Mouse (Mus musculus): Measurements from ENCODE around the gene Aqp11.

The Aqp11 gene

GRCm38 (mm10) chr7:97747787-97748497 lies 9.9 kb upstream of the Aqp11 start:
- peak; percentile 86 for DNase-seq (ENCODE audit: inconsistent ontology term)

DNA sequence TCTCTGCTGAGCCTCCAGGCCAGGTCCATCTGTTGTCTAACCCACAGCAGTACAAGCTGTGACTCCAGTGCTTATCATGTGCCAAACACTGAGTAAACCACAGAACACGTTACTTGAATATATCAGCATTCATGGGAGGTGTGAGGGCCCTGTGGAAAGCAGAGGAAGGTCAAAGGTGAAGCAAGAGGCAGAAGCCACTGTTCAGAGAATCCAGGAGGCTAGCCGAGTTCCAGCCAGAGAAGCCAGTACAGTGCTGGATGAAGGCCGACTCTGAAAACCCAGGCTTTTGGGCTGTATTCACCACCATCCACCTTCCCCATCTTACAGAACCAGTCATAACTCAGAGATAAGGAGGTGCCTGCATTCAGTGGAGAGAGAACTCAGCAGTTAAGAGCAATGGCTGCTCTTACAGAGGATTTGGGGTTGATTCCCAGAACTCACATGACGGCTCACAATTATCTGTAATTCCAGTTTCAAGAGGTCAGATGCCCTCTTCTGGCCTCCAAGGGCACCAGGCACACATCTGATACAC lies 9.2 kb upstream of the Aqp11 start:
- DNase-seq (ENCODE audit: inconsistent ontology term): no peak

GRCm38 (mm10) chr7:97745299-97745698 lies 7.2 kb upstream of the Aqp11 start:
- peak; percentile 33 for DNase-seq (ENCODE audit: inconsistent ontology term)

DNA sequence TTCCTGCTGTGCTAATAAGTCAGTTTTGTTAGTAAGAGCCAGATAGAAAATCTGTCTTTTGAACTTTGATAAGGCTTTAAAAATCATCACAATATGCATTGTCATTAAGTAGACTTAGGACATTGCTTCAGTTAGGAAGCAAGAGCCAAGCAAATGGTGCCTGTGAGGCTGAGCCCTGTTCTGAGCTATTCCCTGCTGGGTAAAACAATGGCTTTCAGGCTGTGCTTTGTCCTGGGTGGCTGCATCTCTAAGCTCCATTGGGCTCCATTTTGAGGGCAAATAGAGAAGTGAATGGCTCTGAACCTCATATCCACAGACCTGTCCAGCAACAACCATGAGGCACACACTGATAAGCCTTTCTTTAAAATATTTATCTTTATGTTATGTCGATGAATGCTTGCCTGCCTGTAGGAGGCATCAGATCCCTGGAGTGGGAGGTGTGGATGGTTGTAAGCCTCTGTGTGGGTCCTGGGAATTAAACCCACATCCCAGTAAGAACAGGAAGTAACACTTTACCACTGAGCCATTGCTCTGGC lies 3.7 kb upstream of the Aqp11 start:
- DNase-seq (ENCODE audit: inconsistent ontology term): no peak

- no peak for DNase-seq (ENCODE audit: inconsistent ontology term)
Measured at GRCm38 (mm10) chr7:97740948-97741347, 2.9 kb upstream of the Aqp11 start.

DNA sequence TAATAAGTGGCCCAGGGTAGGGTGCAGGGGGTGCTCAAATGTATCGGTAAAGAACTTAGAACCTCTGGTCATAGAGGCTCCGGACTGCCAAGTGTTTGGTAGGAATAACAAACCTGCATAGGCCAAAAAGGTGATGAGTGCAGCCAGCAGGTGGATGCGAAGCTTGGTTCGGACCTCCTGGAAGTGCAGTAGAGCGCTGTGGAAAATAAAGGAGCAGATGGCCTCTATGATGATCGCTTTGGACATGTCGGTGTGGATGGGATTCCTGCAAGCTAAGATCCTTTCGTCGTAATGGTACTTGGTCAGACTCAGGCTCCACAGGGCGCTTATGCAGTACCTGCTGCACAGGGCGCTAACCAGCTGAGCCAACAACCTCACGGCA lies 842 bp downstream of the Aqp11 start:
- no peak for DNase-seq (ENCODE audit: inconsistent ontology term)

- DNase-seq (ENCODE audit: inconsistent ontology term): no peak
Measured at GRCm38 (mm10) chr7:97735886-97736420, 2.1 kb downstream of the Aqp11 start.

DNA sequence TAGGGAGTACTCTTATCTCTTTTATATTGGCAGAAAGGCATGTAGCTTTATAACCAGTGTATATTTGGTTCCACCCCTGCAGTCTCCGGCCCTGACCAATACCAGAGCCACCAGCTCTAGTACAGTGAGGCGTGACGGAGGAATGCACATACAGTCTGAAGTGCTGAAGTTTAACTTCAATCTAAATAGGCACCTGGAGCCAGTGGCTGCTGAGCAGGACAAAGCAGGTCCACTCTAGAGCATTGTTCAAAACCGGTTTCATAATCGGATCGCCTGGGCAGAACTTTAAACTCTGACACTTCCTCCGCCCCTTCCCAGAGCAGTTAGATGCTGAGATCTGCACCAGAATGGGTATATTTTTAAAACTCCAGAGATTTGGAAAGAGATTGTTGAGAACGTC lies 3.1 kb downstream of the Aqp11 start:
- DNase-seq (ENCODE audit: inconsistent ontology term): no peak

DNA sequence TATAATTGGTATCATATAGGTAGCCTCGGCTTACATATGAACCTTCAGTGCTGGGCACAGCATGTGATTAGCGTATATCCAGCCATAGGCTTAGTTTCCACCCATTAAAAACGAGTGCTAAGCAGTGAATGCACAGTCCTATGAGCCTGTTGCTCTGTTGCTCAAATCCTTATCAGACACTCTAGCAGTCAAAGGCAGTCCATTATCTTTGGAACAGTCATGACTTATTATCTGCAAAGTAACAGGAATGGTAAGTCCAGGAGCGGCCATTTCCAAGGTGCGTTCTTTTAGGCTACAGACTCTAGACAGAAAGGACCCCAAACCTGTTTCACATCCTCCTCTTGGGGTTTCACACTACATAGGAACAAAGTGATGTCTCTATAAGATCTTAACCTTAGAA lies 4.5 kb downstream of the Aqp11 start:
- DNase-seq (ENCODE audit: inconsistent ontology term): no peak

GRCm38 (mm10) chr7:97730427-97730826 lies 7.7 kb downstream of the Aqp11 start:
- no peak for DNase-seq (ENCODE audit: inconsistent ontology term)

DNA sequence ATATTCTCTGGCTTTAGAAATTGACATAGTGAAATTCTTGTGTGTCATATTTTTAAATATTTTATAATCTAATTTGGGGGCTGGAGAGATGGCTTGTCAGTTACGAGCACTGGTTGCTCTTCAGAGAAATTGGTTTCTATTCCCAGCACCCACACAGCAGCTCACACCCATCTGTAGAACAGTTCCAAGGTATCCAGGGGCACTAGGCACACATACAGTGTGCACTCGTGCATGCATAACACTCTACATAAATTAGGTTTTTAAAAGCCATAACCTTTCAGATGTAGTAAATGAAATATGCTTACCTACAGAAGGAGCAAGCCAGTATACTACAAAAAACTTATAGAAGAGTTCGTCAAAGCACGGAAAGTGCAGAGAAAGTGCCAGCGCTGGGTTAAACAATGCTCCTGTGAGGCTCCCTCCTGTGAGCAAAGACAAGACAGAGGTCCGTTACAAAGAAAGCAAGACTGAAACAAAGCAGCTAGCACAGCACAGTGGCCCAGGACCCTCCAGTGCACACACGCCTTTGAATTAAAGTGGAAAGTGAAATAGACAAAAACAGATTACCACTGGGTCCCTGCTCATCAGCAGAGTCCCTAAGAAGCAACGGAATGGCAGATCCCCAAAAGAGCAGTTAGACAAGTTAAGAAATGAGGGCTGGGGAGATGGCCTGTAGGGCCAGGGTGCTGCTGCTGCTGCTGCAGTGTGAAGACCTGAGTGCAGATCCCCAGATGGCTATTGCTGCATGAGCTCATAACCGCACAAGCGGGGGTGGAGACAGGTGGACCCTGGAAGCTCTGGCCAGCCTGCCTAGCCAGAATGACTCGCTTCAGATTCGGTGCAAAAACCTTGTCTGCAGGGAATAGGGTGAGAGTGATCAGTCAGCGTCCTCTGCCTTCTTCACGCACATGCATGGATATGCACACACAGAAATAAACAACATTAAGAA lies 9.1 kb downstream of the Aqp11 start:
- no peak for DNase-seq (ENCODE audit: inconsistent ontology term)

GRCm38 (mm10) chr7:97726778-97727177 lies 11.3 kb downstream of the Aqp11 start:
- no peak for DNase-seq (ENCODE audit: inconsistent ontology term)

DNA sequence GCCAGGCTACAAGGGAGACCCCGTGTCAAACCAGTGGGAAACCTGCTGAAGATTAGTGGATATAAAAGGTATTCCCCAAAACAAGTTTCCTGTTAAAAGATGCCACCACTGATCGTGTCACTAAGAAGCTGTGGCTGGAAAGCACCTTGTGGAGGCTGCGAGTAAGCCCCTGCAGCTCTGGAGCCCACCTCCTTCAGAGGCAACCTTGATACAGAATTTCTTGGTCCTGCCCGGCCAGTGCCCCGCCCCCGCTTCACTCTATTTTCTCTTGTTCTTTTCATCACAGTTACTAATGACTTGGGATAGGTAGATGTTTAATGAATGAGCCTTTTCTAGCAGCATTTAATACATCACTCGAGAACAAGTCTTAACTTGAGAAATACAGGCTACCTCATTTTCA lies 12.0 kb downstream of the Aqp11 start:
- no peak for DNase-seq (ENCODE audit: inconsistent ontology term)

GRCm38 (mm10) chr7:97725401-97725800 lies 12.7 kb downstream of the Aqp11 start:
- DNase-seq (ENCODE audit: inconsistent ontology term): no peak

DNA sequence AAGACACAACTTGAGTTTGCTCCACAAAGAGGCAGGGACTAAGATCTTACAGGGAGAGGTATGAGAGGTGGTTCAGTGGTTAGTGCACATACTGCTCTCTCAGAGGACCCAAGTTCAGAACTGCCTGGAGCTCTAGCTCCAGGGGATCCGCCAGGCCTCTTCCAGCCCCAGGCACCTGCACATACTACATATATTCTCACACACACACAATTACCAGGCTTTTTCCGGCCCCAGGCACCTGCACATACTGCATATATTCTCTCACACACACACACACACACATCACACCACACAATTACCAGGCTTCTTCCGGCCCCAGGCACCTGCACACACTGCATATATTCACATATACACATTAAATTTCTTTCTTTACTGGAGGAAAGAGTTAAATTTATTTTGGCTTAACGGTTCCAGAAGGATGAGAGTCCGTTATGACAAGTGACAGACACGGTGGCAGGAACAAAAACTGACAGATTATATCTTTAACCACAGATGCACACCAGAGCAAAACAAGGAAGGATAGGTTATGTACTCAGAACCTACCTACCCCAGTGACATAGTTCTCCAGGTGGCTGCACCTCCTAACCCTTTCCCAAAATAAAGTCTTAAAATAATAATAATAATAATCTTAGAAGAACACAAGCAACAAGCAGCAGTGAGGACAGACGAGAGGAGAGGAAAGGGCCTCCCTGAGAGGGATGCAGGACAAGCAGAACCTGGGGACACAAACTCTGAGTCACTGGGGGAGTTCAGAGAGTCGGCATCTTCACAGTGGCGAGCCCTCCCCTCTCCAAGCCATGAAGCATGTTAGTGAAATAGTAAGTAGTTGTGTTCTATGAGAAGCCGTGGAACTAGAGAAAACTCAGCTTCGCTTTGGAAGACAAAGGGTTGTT lies 14.2 kb downstream of the Aqp11 start:
- no peak for DNase-seq (ENCODE audit: inconsistent ontology term)

- no peak for DNase-seq (ENCODE audit: inconsistent ontology term)
Measured at GRCm38 (mm10) chr7:97722278-97722918, 15.7 kb downstream of the Aqp11 start.

- no peak for DNase-seq (ENCODE audit: inconsistent ontology term)
Measured at GRCm38 (mm10) chr7:97720109-97720508, 18.0 kb downstream of the Aqp11 start.

DNA sequence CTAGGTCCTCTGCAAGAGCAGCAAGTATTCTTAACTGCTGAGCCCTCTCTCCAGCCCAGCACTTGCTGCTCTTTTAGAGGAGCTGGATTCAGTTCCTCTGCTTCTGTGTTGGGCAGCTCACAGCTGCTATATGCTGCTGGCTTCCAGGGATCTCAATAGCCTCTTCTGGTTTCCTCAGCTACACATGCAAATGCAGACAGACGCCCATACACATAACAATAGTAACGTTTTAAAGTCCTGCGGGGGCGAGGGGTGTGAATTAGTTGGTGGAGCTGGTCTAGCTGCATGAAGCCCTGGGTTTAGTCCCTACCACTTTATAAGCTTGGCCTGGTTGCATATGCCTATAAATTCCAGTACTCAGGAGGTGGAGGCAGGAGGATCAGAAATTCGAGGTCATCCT lies 19.0 kb downstream of the Aqp11 start:
- no peak for DNase-seq (ENCODE audit: inconsistent ontology term)

GRCm38 (mm10) chr7:97717326-97717725 lies 20.8 kb downstream of the Aqp11 start:
- no peak for DNase-seq (ENCODE audit: inconsistent ontology term)

- no peak for DNase-seq (ENCODE audit: inconsistent ontology term)
Measured at GRCm38 (mm10) chr7:97714651-97715050, 23.4 kb downstream of the Aqp11 start.

GRCm38 (mm10) chr7:97709204-97709603 lies 28.9 kb downstream of the Aqp11 start:
- no peak for DNase-seq (ENCODE audit: inconsistent ontology term)
